Mouse (Mus musculus): ENCODE measurements around the gene D2hgdh.
"Not testable (repeated sequence)": the region's sequence is repeated elsewhere in the genome, so short reads cannot be mapped to it uniquely, and the experiment has no call there.

Gene D2hgdh

DNA sequence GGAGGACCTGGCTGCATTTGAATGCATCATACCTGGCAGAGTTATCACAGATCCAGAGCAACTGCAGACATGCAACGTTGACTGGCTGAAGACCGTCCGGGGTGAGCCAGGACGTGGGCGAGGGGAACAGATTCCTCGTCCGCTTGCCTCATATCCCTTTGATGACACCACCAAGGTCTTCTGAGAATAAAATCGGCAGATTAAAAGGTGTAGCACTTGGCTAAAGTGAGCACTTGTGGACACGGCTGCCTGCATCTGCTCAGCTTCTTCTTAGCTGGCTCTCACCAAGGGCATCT is 1.8 kb downstream of the D2hgdh start:
- DNase-seq (ENCODE audit: low spot score): no peak

DNA sequence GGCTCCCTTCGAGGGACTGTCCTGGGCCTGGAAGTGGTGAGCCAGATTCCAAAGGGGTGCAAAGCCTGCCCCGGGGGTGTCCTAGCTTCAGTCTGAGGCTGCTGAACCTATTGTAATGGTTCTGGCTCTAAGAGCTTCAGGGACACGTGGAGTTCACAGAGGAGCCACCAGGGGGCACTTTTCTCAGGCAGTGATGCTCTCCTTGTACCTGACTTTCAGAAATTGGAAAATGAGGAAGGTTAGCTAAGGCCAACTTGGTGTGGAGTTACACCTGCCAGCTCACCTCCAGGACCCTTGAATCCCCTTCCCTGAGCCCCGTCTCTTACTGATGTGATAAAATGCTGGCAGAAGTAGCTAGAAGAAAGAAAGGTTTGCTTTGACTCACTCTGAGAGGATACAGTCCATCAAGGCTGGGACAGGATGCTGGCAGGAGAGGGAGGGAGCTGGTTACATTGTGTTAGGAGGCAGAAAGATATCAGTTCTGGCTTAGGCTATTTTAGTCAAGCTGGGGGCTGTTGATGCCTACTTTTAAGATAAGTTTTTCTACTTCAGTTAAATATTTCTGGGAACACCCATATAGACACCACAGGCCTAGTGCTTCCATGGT is 8.1 kb downstream of the D2hgdh start:
- DNase-seq (ENCODE audit: low spot score): peak; percentile 81

DNA sequence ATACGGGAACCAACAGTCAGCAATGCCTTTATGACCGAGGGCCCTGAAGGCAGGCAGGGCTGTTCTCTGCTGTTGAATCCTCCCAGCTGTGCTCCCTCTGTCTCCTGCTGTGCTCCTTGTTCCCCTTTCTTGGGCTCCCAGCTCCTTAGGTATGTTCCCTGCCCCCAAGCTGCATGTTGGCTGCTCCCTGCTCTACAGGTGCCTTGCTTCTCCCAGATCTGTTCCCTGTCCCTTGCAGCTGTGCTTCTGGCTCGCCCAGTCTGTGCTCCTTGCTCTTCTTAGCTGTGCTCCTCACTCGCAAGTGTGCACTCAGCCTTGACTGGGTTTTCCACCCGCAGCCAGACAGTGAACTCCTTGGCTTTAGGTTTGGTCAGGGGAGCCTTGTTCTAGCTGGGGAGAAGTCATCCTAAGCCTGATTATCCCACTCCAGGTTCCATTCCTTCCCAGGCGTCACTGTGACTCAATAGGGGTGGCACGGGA is 10.0 kb downstream of the D2hgdh start:
- DNase-seq (ENCODE audit: low spot score): no peak

DNA sequence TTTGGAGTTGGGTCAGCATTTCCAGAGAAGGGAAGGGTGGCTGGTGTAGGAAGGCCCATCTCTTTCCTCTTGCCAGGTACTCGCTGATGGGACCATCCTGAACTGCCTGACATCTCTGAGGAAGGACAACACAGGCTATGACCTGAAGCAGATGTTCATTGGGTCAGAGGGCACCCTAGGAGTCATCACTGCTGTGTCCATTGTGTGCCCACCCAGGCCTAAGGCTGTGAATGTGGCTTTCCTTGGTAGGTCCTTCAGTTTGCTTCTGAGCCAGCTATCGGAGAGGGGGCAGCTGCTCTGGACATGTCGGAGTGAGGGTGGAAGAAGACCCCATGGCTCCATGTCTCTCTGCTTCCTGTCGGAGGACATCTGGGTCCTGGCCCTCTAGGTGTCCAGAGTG is 10.5 kb downstream of the D2hgdh start:
- DNase-seq (ENCODE audit: low spot score): no peak

DNA sequence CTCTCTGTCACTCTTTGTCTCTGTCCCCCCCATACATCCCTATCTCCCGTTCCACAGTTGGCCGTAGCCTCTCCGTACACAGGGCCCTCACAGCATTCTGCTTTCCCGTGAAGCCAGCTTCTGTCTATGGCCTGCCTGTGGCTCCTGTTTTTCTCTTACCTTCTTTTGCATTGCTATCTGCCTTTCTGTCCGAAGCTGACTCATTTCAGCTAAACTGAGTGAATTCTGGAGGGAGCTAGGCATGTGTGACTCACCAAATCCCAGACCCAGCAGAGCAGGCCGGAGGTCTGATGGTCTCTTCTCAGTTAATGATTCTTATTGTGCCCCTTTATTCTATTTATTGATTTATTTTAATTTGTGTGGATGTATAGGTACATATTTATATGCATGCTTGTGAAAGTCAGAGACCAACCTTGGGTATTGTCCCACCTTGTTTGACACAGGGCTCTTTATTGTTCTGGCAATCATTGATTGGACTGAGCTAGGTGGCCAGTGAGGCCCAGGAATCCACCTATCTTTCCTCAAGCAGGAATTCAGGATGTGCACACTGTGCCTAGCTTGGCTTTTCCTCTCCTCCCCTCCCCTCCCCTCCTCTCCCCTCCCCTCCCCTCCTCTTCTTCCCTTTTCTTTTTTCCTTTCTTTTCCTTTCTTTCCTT is 11.3 kb downstream of the D2hgdh start:
- no peak for DNase-seq (ENCODE audit: low spot score)

DNA sequence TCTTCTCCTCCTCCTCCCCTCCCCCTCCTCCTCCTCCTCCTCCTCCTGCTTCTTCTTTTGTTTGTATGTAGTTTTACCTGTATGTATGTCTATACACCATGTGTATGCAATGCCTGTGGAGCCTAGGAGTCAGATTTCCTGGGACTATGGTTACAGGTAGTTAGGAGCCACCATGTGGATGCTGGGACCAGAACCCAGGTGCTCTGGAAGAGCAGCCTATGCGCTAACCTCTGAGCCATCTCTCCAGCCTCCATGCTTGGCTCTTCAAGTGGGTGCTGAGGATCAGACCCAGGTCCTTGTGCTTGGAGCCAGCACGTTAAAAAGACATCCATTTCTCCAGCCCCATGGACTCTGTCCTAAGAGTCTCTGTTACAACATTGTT is 11.8 kb downstream of the D2hgdh start:
- no peak for DNase-seq (ENCODE audit: low spot score)

DNA sequence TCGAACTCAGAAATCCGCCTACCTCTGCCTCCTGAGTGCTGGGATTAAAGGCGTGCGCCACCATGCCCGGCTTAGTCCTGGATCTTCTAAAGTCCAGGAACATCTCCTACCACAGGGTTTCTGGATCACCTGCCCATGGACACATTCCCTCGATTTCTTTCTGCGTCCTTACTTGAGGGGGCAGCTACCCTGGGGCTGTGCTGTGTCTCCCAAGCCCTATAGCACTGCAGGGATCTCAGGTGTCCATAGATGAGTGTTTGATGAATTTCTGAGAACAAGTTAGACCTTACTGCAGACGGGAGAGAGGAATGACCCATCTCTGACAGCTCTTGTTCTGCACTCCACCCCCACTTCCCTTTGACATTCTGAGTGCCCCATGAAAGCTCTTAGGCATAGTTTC is 12.6 kb downstream of the D2hgdh start:
- no peak for DNase-seq (ENCODE audit: low spot score)

DNA sequence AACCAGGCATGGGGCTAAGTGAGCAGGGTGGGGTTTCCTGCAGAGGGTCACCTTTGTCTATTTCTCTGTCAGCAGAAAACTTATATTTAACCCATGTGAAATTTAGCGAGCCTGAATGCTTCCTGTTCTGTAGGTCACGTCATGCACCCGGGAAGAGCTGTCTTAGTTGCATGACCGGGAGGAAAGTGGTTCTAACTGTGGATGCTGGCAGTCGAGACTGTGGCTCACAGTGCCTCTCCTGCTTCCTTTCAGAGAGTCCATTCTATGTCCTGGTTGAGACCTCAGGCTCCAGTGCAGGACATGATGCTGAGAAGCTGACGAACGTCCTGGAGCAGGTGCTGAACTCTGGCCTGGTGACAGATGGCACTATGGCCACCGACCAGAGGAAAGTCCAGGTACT is 13.9 kb downstream of the D2hgdh start:
- DNase-seq (ENCODE audit: low spot score): not testable (repeated sequence)

DNA sequence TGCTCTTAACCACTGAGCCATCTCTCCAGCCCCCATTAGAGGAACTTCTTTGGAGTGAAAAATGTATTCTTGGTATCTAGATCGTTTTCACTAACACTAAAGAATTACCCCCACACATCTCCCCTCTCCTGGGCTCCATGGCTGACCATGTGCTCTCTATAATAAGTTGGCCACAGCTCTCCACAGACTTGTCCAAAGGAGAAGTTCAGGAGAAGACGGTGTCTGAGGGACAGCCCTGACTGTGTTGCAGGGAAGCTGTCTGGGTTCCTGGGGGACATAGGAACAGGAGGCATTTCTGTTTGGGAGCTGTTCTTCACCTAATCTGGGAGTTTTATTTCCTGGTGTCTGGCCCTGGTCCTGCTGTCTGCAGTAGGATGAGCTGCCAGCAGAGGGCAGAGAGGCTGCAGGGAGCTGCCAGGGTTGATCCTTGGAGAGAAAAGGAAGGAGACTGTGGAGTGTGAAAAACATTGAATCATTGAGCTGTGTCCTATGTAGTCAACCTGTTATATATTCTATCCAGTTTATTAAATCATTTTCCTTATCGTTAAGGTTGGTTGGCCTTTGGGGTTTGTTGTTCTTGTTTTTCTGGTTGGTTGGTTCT is 21.2 kb downstream of the D2hgdh start:
- not testable (repeated sequence) for DNase-seq (ENCODE audit: low spot score)

DNA sequence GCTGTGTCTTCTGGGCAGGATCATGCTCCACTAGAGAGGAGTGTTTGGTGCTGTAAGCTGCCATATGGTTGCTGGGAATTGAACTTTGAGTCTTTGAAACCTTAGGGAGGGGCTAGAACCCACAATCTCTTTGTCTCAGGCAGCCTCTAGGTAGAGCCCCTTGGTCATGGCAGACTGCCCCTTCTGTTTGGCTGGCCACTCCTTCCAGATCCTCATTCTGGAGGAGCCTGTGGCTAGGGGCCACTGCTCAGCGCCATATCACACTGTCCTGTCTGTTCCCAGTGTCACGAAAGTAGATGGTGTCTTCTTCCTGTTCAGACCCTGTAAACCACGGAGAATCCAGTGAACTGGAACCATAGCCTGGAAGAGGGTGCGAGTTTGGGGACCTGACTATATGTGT is 31.1 kb downstream of the D2hgdh start:
- not testable (repeated sequence) for DNase-seq (ENCODE audit: low spot score)

DNA sequence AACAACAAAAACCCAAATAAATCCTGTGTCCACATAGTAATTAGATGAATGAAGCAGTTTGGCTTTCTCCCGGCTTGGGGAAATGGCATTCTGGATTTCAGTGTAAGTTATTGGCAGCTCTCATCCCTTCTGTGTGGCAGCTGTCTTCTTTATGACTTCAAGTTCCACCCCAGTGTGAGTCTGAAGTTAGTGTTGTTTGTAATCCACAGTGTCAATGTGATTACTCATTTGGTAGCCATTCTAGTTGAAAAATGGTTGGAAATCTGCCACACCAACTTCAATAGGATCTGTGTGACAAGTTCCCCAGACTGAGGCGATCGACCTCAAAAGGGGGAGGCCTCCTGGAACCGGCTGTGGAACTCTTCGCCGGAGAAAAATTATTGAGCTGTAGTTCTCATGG is 32.7 kb downstream of the D2hgdh start:
- DNase-seq (ENCODE audit: low spot score): no peak

DNA sequence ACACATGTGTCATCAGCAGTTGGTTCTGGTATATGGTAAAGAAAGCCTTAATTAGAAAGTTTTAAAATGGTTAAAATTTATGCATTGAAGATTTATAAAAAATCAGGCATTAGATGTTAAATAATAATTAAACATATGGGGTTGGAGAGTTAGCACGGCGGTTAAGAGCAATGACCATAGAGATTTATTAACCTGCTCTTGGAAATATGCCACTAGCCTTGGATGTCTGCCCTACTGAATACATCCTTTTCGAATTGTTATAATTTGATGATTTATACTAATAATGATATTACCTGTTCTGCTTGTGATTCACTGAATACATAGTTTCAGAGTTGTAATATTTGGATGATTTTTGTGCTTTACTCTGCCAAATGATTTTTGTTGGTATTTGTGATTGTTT is 33.3 kb downstream of the D2hgdh start:
- DNase-seq (ENCODE audit: low spot score): no peak

DNA sequence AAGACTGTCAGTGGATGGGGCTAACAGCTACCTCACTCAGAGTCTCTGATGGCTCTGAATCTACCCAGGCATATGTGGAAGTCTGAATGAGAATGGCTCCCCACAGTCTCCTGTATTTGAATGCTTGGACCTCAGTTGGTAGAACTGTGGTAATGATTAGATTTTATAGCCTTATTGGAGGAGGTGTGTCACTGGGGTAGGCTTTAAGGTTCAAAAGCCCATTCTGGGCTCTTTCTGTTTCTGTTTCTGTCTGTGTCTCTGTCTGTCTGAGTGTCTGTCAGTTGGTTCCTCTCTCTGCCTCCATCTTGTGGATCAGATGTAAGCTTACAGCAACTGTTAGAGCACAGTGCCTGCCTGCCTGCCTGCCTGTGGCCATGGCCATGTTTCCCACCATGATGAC is 34.9 kb downstream of the D2hgdh start:
- DNase-seq (ENCODE audit: low spot score): no peak

DNA sequence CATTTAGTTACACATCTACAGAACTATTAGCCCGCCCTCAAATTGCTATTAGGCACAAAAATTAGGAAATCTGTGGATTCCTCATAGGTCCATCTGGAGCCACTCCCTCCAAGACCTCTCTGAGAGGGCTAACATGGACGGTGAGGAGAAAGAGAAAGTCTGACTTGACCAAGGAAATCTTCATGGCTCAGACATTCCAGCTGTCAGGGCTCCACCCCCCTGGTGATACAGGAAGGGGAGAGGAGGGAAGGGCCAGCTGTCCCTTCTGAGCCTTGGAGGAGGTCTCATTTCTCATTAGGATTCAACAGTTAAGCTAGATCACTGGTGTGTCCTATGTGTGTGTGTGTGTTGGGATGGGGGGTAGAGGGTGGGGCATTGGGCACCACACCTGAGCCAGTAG is 36.3 kb downstream of the D2hgdh start, which contains the start of gene Gal3st2:
Gene Gal3st2, plus strand, starts transcription at position 259 of the 400 bp plus-strand sequence.
- not testable (repeated sequence) for DNase-seq (ENCODE audit: low spot score)

DNA sequence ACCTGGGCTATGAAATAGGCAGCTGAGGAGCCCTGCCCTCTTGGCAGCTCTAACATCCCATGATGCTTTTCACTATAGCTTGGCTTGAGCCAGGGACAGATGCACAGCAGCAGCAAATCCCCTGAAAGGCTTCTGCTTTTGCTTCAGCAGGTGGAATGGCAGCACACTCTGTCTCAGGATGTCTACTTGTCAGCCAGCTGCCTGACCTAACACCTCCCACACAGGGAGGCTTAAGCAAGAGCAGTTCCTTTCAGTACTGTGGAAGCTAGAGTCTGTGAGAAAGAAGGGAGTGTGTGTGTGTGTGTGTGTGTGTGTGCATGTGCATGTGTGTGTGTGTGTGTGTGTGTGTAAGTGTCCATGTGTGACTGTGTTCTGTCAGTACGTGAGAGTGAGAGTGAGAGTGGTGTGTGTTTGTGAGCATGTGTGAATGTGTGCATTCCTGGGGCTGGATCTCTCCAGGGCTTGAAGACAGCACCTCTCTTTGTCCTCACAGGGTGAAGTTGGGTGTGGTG is 46.9 kb downstream of the D2hgdh start:
- not testable (repeated sequence) for DNase-seq (ENCODE audit: low spot score)

DNA sequence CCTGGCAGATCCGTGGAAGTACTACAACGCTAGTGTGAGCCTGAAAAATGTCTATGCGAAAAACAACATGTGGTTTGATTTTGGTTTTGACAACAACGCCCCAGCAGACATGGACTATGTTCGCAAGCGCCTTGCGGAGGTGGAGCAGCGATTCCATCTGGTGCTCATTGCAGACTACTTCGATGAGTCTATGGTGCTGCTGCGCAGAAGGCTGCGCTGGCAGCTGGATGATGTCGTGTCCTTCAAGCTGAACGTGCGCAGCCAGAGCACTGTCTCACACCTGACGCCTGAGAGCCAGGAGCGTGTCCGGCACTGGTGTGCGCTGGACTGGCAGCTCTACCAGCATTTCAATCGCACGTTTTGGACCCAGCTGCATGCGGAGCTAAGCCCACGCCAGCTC is 49.7 kb downstream of the D2hgdh start:
- DNase-seq (ENCODE audit: low spot score): not testable (repeated sequence)

DNA sequence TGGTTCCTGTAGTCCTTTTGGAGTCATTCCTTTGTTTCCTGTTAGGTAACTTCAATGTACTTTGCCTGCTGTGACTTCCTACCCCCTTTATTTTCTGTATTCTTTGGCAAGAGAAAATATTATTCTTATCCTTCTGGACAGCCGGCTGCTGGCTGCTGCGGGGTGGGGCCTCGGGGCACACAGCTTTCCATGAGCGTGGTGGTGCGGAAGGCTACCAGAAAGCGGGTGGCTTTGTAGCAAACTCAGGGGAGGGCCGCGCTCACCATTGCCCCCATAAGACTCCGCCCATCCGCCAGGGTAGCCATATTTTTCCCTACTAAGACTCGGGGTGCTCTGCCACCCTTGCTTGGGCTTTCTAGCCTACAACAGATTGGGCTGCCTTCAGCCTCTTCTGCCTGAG is 57.1 kb downstream of the D2hgdh start:
- DNase-seq (ENCODE audit: low spot score): not testable (repeated sequence)

DNA sequence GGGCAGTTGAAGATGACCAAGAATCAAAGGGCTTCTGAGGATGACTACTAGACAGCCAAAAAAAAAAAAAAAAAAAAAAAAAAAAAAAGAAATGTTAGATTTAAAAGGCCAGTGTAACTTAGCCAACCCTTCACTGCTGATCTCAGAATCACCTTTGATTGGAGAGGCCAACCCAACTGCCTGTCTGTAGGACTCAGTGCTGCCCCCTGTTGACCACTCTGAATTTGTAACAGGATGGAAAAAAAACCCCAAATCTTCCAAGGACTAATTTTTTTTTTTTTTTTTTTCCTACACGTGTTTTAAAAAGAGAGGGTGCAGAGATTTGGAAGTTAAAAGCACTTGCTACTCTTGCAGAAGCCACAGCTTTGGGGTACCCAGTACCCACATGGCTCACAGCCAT is 66.2 kb downstream of the D2hgdh start:
- DNase-seq (ENCODE audit: low spot score): not testable (repeated sequence)

DNA sequence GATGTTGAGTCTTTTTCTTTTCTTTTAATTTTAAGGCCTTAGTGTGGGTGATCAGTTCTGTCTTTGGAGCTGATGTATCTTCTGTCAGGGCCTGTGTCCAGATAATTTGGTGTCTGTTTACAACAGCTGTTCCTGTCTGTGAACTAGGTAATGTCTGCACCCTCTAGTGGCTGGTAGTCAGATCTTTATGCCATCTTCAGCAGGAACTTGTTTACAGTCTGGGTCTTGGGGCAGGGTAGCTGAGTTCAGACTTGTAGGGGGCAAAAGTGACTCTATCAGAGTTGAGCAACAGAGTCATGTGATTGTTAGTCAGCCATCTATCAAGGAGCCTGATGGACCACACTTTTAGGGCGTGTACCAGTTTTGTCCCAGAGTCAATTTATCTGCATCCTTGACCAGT is 72.7 kb downstream of the D2hgdh start:
- DNase-seq (ENCODE audit: low spot score): not testable (repeated sequence)

DNA sequence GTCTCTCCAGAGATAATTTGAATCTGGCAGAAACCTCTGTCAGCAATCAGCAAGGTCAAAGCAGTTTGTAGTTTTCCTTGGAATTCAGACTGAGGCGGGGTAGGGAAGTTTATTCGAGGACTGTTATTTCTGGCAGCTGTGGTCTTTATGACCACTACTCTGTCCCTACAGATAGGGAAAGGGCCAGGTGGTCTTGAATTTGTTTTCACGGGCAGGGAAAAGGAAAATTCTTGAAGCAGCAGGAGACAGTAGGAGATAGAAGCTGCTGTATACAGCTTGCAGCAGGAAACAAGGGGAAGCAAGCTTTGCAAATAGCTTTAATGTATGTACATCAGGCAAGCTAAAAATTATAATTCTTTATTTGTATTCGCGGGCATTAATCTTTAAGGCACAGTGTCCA is 76.6 kb downstream of the D2hgdh start:
- DNase-seq (ENCODE audit: low spot score): peak; percentile 45

All from testis, postnatal 14 days (tissue).